ENCODE assay signal across 22 mouse cellular contexts in the genomic region with DNA sequence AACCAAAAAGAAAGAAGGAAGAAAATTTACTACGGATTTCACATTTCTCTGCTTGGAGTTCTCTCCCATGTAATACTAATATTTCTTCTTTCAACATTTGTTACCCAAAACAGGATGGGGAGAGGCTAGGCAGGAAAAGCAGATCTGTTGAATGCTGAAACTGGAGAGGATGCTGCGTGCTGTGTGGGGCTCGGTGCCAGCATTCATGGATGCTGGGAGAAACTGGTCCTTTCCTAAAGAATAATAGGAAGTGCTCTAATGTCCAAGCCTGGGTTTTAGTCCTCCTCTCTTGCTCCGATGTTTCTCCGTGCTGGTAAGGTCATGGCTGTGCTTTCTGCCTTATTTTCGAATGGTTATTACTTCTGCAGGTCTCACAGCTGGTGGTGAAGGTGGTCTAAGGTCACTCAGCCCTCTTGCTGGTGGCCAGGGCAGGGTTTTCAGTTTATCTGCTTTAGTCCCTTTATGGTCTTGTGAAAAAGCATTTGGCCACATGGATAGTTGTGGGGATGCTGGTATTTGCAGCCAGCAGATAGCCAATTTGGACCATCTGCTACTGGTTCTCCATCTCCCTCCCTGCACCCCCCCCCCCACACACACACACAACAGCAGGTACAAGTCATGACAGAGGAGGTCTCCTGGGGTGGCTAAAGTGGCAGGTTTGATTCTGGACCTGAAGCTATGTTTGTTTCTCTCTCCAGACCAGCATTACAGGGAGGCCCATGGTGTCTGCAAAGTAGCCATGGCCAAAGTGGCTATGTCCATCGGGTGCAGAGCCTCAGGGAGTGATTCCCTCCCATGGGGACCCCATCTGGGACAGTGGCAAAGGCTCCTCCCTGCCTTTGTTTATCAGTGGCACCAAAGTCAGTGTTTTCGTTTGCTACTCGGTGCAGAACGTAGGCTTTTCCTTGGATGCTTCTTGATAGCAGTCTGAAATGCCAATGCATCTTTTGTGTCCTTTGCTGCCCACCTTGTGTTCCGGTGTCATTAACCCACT. TPM values are rescaled to one million over a fixed set of nuclear protein-coding genes. Genes with fewer than 3 reads are reported as not detected.
DNase-seq lines count a peak whose midpoint lies in the region; ATAC-seq and TF ChIP-seq lines count a peak whose summit lies in the region.
"Had no signal": no experiment of that assay in that cellular context is flagged by ENCODE, and none has a peak within 500 bp of the region (broad histone marks: within the 10 kb centered on the region; RNA-seq: fewer than 3 reads in every experiment).

No protein-coding gene starts in this region.

- H3K27me3 ChIP-seq in hindbrain, postnatal 0 days (ENCODE audit: insufficient read depth, low read length), result no peaks in the 10 kb centered on the region
- H3K27me3 ChIP-seq in hindbrain, embryonic 10.5 days (ENCODE audit: insufficient read depth, poor library complexity, severe bottlenecking), result peaks cover 12% of the 10 kb centered on the region
- H3K27me3 ChIP-seq in midbrain, postnatal 0 days (ENCODE audit: insufficient read depth, low read length), result no peaks in the 10 kb centered on the region
- H3K27me3 ChIP-seq: stomach, embryonic 15.5 days had no signal

- H3K4me2 ChIP-seq in hindbrain, postnatal 0 days (ENCODE audit: low read depth, low read length), result no peak overlapping the region
- no peak overlapping the region for H3K4me2 ChIP-seq in midbrain, postnatal 0 days (ENCODE audit: low read depth, low read length, poor library complexity, severe bottlenecking)
- H3K4me2 ChIP-seq: hindbrain, embryonic 13.5 days; liver, embryonic 11.5 days; stomach, embryonic 15.5 days had no signal

- H3K36me3 ChIP-seq in hindbrain, postnatal 0 days (ENCODE audit: insufficient read depth, low read length), result no peaks in the 10 kb centered on the region
- H3K36me3 ChIP-seq in hindbrain, embryonic 10.5 days, result no peaks in the 10 kb centered on the region
- H3K36me3 ChIP-seq in midbrain, postnatal 0 days (ENCODE audit: insufficient read depth, low read length), result no peaks in the 10 kb centered on the region
- H3K36me3 ChIP-seq: embryonic facial prominence, embryonic 10.5 days; hindbrain, embryonic 13.5 days; stomach, embryonic 15.5 days had no signal

- no peak overlapping the region for H3K9ac ChIP-seq in hindbrain, postnatal 0 days (replicated peaks; ENCODE audit: low read length)
- no peak overlapping the region for H3K9ac ChIP-seq in midbrain, postnatal 0 days (replicated peaks; ENCODE audit: low read length, poor library complexity, severe bottlenecking)
- H3K9ac ChIP-seq: hindbrain, embryonic 13.5 days; stomach, embryonic 15.5 days had no signal

- 76% methylated on average over 11 of the region's 11 CpGs for WGBS in hindbrain, postnatal 0 days
- 80% methylated on average over 11 of the region's 11 CpGs for WGBS in hindbrain, embryonic 10.5 days
- WGBS in midbrain, postnatal 0 days, result 77% methylated on average over 11 of the region's 11 CpGs

- H3K4me1 ChIP-seq in hindbrain, postnatal 0 days (ENCODE audit: insufficient read depth, low read length), result no peaks in the 10 kb centered on the region
- peaks cover 4% of the 10 kb centered on the region; the same call in 1 of the 2 replicates for H3K4me1 ChIP-seq in hindbrain, embryonic 10.5 days (replicated peaks)
- no peaks in the 10 kb centered on the region for H3K4me1 ChIP-seq in midbrain, postnatal 0 days (ENCODE audit: insufficient read depth, low read length)
- H3K4me1 ChIP-seq: stomach, embryonic 15.5 days had no signal

- ATAC-seq in hindbrain, postnatal 0 days, result no peak
- no peak for ATAC-seq in midbrain, postnatal 0 days (ENCODE audit: low FRiP score)
- ATAC-seq: forebrain, embryonic 14.5 days; midbrain, embryonic 16.5 days had no signal

- no peak for DNase-seq in hindbrain, postnatal 0 days (ENCODE audit: low spot score)
- no peak for DNase-seq in hindbrain, embryonic 10.5 days (ENCODE audit: low spot score)
- DNase-seq in NIH3T3 (ENCODE audit: low read depth), result peak; percentile 37
- peak; percentile 28 for DNase-seq in cerebellum, adult 11 months
- peak; percentile 71 to 75 for DNase-seq in cerebellum, postnatal 10 days
- DNase-seq in midbrain, postnatal 0 days (ENCODE audit: low spot score), result no peak
- no peak for DNase-seq in spleen, adult 12 weeks (ENCODE audit: low spot score)
- DNase-seq: adrenal gland, adult 8-10 months; gastrocnemius, postnatal 14 days; lung, adult 2 months; lung, postnatal 36 days; right cerebral cortex, postnatal 25 days; thymus, adult 18-20 months had no signal

- H3K9me3 ChIP-seq in hindbrain, postnatal 0 days (ENCODE audit: low read length), result no peaks in the 10 kb centered on the region
- no peaks in the 10 kb centered on the region for H3K9me3 ChIP-seq in hindbrain, embryonic 10.5 days
- no peaks in the 10 kb centered on the region for H3K9me3 ChIP-seq in midbrain, postnatal 0 days (ENCODE audit: low read length)
- H3K9me3 ChIP-seq: embryonic facial prominence, embryonic 10.5 days; hindbrain, embryonic 13.5 days; stomach, embryonic 15.5 days had no signal

- no peak overlapping the region for H3K4me3 ChIP-seq in hindbrain, postnatal 0 days (ENCODE audit: low read length)
- H3K4me3 ChIP-seq in hindbrain, embryonic 10.5 days, result no peak overlapping the region
- H3K4me3 ChIP-seq in midbrain, postnatal 0 days (ENCODE audit: low read depth, low read length), result no peak overlapping the region
- H3K4me3 ChIP-seq: embryonic facial prominence, embryonic 10.5 days; hindbrain, embryonic 13.5 days; stomach, embryonic 15.5 days had no signal

- no peak for TF ChIP-seq CTCF in hindbrain, postnatal 0 days (IDR thresholded peaks at IDR 0.05; ENCODE audit: low read depth)
- no peak for TF ChIP-seq CTCF in midbrain, postnatal 0 days (IDR thresholded peaks at IDR 0.05)

- peak overlapping the region; percentile 45; the same call in 1 of the 2 replicates for H3K27ac ChIP-seq in hindbrain, postnatal 0 days
- no peak overlapping the region for H3K27ac ChIP-seq in hindbrain, embryonic 10.5 days
- no peak overlapping the region for H3K27ac ChIP-seq in midbrain, postnatal 0 days (ENCODE audit: low read depth, low read length)
- H3K27ac ChIP-seq: embryonic facial prominence, embryonic 10.5 days; hindbrain, embryonic 13.5 days; stomach, embryonic 15.5 days had no signal

RNA-seq across cellular contexts. Expression of gene Mfsd6l, which starts 6.3 kb away (rescaled TPM):
- total RNA-seq in hindbrain, postnatal 0 days (2014; rRNA removed), result 0.10 TPM in 1 of 2 replicates, not detected in the other
- 0.11 TPM in 2 replicates for polyA plus RNA-seq in hindbrain, postnatal 0 days (2015; fragmentation: Nextera tagmentation; extraction: Ambion mirVana)
- 0.17 and 0.22 TPM in 2 replicates for polyA plus RNA-seq in hindbrain, embryonic 10.5 days (2016; fragmentation: Nextera tagmentation; extraction: Ambion mirVana)
- 0.11 and 0.33 TPM in 2 replicates for total RNA-seq in midbrain, postnatal 0 days (2014; rRNA removed)
- 0.19 TPM in 1 of 2 replicates, not detected in the other for polyA plus RNA-seq in midbrain, postnatal 0 days (2015; fragmentation: Nextera tagmentation; extraction: Ambion mirVana)
- total RNA-seq: gastrocnemius, postnatal 14 days had no signal
- polyA plus RNA-seq: C2C12; forebrain, embryonic 14.5 days; hindbrain, embryonic 13.5 days; limb, embryonic 11.5 days; liver, embryonic 11.5 days had no signal

RNA-seq across cellular contexts. Expression of gene Ccdc42, which starts 24.6 kb away (rescaled TPM):
- 0.25 TPM in 1 of 2 replicates, not detected in the other for total RNA-seq in hindbrain, postnatal 0 days (2014; rRNA removed)
- 0.28 and 0.44 TPM in 2 replicates for polyA plus RNA-seq in hindbrain, postnatal 0 days (2015; fragmentation: Nextera tagmentation; extraction: Ambion mirVana)
- polyA plus RNA-seq in hindbrain, embryonic 10.5 days (2016; fragmentation: Nextera tagmentation; extraction: Ambion mirVana), result 2.5 and 3.1 TPM in 2 replicates
- total RNA-seq in midbrain, postnatal 0 days (2014; rRNA removed), result 0.33 TPM in 1 of 2 replicates, not detected in the other
- polyA plus RNA-seq in midbrain, postnatal 0 days (2015; fragmentation: Nextera tagmentation; extraction: Ambion mirVana), result 0.37 and 0.51 TPM in 2 replicates
- total RNA-seq: adrenal gland, adult 8-10 months; neutrophil, adult 5-6 weeks had no signal
- polyA plus RNA-seq: C2C12 had no signal

RNA-seq across cellular contexts. Expression of gene Pik3r6, which starts 59.4 kb away (rescaled TPM):
- total RNA-seq in hindbrain, postnatal 0 days (2014; rRNA removed), result 1.5 and 2.7 TPM in 2 replicates
- polyA plus RNA-seq in hindbrain, postnatal 0 days (2015; fragmentation: Nextera tagmentation; extraction: Ambion mirVana), result 1.3 and 1.7 TPM in 2 replicates
- 2.0 and 2.1 TPM in 2 replicates for polyA plus RNA-seq in hindbrain, embryonic 10.5 days (2016; fragmentation: Nextera tagmentation; extraction: Ambion mirVana)
- 1.8 and 2.2 TPM in 2 replicates for total RNA-seq in midbrain, postnatal 0 days (2014; rRNA removed)
- 1.2 and 1.5 TPM in 2 replicates for polyA plus RNA-seq in midbrain, postnatal 0 days (2015; fragmentation: Nextera tagmentation; extraction: Ambion mirVana)
- polyA plus RNA-seq: C2C12 had no signal

Comparison
In these comparisons a context has a peak if more than half of its experiments do, and no peak if none do; other contexts are left out.
1. DNase-seq: peak in NIH3T3 (single experiment), cerebellum, adult 11 months (single experiment) and cerebellum, postnatal 10 days (2 of 2); none in hindbrain, postnatal 0 days (single experiment), hindbrain, embryonic 10.5 days (single experiment), midbrain, postnatal 0 days (single experiment) and spleen, adult 12 weeks (single experiment).